Mouse (Mus musculus) lung, postnatal 0 days (tissue): ENCODE measurements at regions not wholly inside any gene's neighbourhood (a gene's known extent, or its start where the extent isn't known, plus 50 kb on each side); places are given as distances from the start of the nearest gene placed in this dataset.
A peak's percentile ranks its signal among the peaks of the same experiment; 100 is the strongest.

Source experiments
- ATAC-seq: fragments of 200-750 bp; cut with Nextera tagmentation; 2 replicates; pipeline ENCODE4 v1.8.0; 2017; ENCODE audit warnings: moderate library complexity
- DNase-seq: peaks from one replicate; pipeline ENCODE4 v3.0.0-alpha.2; 2016; ENCODE audit warnings: low spot score
- H3K27ac ChIP-seq: fragments of 300-500 bp; sonication (generic); 2 replicates; pipeline ENCODE4 v1.5.1; 2014; ENCODE audit warnings: antibody characterized with exemption, mild to moderate bottlenecking, low read length, mixed read lengths
- H3K27me3 ChIP-seq: fragments of 300-500 bp; sonication (generic); replicated peaks from 2 replicates; pipeline ENCODE4 v1.6.1; 2014; ENCODE audit warnings: low read length, mixed read lengths; ENCODE audit not compliant: insufficient read depth
- H3K36me3 ChIP-seq: fragments of 300-500 bp; sonication (generic); 2 replicates; pipeline ENCODE4 v1.6.1; 2014; ENCODE audit warnings: low read length, mixed read lengths; ENCODE audit not compliant: insufficient read depth
- H3K4me1 ChIP-seq: fragments of 300-500 bp; sonication (generic); 2 replicates; pipeline ENCODE4 v1.6.1; 2014; ENCODE audit warnings: antibody characterized with exemption, low read depth, low read length, mixed read lengths; ENCODE audit not compliant: insufficient read depth
- H3K4me2 ChIP-seq: fragments of 300-500 bp; sonication (generic); replicated peaks from 2 replicates; pipeline ENCODE4 v1.6.1; 2014; ENCODE audit warnings: low read depth, mild to moderate bottlenecking, low read length, moderate library complexity, mixed read lengths
- H3K4me3 ChIP-seq: fragments of 300-500 bp; sonication (generic); 2 replicates; pipeline ENCODE4 v1.5.1; 2014; ENCODE audit warnings: low read depth, low read length
- H3K9ac ChIP-seq: fragments of 300-500 bp; sonication (generic); replicated peaks from 2 replicates; pipeline ENCODE4 v1.6.1; 2014; ENCODE audit warnings: low read depth, mild to moderate bottlenecking
- H3K9me3 ChIP-seq: fragments of 300-500 bp; sonication (generic); 2 replicates; pipeline ENCODE4 v1.6.1; 2016; ENCODE audit warnings: low read length, mixed read lengths
- CTCF ChIP-seq: IDR thresholded peaks from 2 replicates; pipeline ENCODE4 v1.5.1; 2016; ENCODE audit warnings: antibody characterized with exemption, mild to moderate bottlenecking
- EP300 ChIP-seq: IDR thresholded peaks from 2 replicates; pipeline ENCODE4 v1.6.1; 2016; ENCODE audit warnings: antibody characterized with exemption, mild to moderate bottlenecking, control low read depth
- WGBS: fragments of 180-500 bp; shearing (Covaris S2); extraction: QIAGEN DNeasy Blood & Tissue Kit; methylation state at CpG from one replicate; pipeline ENCODE4 v1.1.7; 2014; 5-methylcytosine and 5-hydroxymethylcytosine counted together

GRCm38 (mm10) chr9:61251606-61252005 lies 120.6 kb upstream of the Tle3 start:
- no peak overlapping the region for H3K27ac ChIP-seq
- H3K36me3 ChIP-seq: no peaks in the 10 kb centered on the region
- WGBS: 43% methylated on average over 6 of the region's 6 CpGs
- 0 out of 2 replicates have a peak, but pooled peaks cover 4% of the 10 kb centered on the region for H3K27me3 ChIP-seq
- no peak overlapping the region for H3K9ac ChIP-seq
- no peak for TF ChIP-seq CTCF
- TF ChIP-seq EP300: no peak
- no peaks in the 10 kb centered on the region for H3K4me1 ChIP-seq
- no peak overlapping the region for H3K4me2 ChIP-seq
- DNase-seq (peak; percentile 42), ATAC-seq (no peak)
- no peak overlapping the region for H3K4me3 ChIP-seq
- H3K9me3 ChIP-seq: no peaks in the 10 kb centered on the region

- WGBS: 63% methylated on average over 3 of the region's 3 CpGs
- DNase-seq (no peak), ATAC-seq (no peak)
- no peak overlapping the region for H3K4me3 ChIP-seq
- H3K36me3 ChIP-seq: no peaks in the 10 kb centered on the region
- no peak overlapping the region for H3K9ac ChIP-seq
- H3K4me1 ChIP-seq: no peaks in the 10 kb centered on the region
- no peak overlapping the region for H3K4me2 ChIP-seq
- H3K27ac ChIP-seq: no peak overlapping the region
- TF ChIP-seq CTCF (no peak), EP300 (no peak)
- 0 out of 2 replicates have a peak, but pooled peaks cover 4% of the 10 kb centered on the region for H3K27me3 ChIP-seq
- no peaks in the 10 kb centered on the region for H3K9me3 ChIP-seq
These were observed 118.4 kb upstream of the Tle3 start for GRCm38 (mm10) chr9:61253761-61254160.

GRCm38 (mm10) chr9:61257488-61257887 lies 114.7 kb upstream of the Tle3 start:
- ATAC-seq: no peak
- no peaks in the 10 kb centered on the region for H3K36me3 ChIP-seq
- H3K4me3 ChIP-seq: no peak overlapping the region
- DNase-seq: peak; percentile 33
- no peaks in the 10 kb centered on the region for H3K9me3 ChIP-seq
- TF ChIP-seq EP300: no peak
- TF ChIP-seq CTCF: no peak
- 47% methylated on average over 4 of the region's 4 CpGs for WGBS
- H3K9ac ChIP-seq: no peak overlapping the region
- 0 out of 2 replicates have a peak, but pooled peaks cover 8% of the 10 kb centered on the region for H3K27me3 ChIP-seq
- no peaks in the 10 kb centered on the region for H3K4me1 ChIP-seq
- no peak overlapping the region for H3K27ac ChIP-seq
- H3K4me2 ChIP-seq: no peak overlapping the region

GRCm38 (mm10) chr9:61258100-61258499 lies 114.1 kb upstream of the Tle3 start:
- Histone ChIP-seq H3K4me3 (no peak overlapping the region), H3K9ac (no peak overlapping the region), H3K27ac (no peak overlapping the region), H3K9me3 (no peaks in the 10 kb centered on the region), H3K36me3 (no peaks in the 10 kb centered on the region), H3K4me2 (no peak overlapping the region), H3K4me1 (no peaks in the 10 kb centered on the region), H3K27me3 (peaks cover 5% of the 10 kb centered on the region; the same call in 1 of the 2 replicates)
- ATAC-seq: no peak
- WGBS: 72% methylated on average over 5 of the region's 5 CpGs
- no peak for TF ChIP-seq EP300
- no peak for TF ChIP-seq CTCF
- no peak for DNase-seq

GRCm38 (mm10) chr9:61259421-61260174 lies 112.6 kb upstream of the Tle3 start:
- Histone ChIP-seq H3K27me3 (peaks cover 4% of the 10 kb centered on the region; the same call in 1 of the 2 replicates), H3K4me3 (no peak overlapping the region), H3K4me1 (no peaks in the 10 kb centered on the region), H3K9ac (no peak overlapping the region), H3K36me3 (no peaks in the 10 kb centered on the region), H3K9me3 (no peaks in the 10 kb centered on the region), H3K4me2 (no peak overlapping the region), H3K27ac (no peak overlapping the region)
- TF ChIP-seq EP300 (no peak), CTCF (peak; percentile 21)
- DNase-seq (peak; percentile 40), ATAC-seq (no peak)
- 20% methylated on average over 7 of the region's 7 CpGs for WGBS

- H3K9ac ChIP-seq: no peak overlapping the region
- ATAC-seq: no peak
- H3K36me3 ChIP-seq: no peaks in the 10 kb centered on the region
- no peak overlapping the region for H3K4me2 ChIP-seq
- 42% methylated on average over 6 of the region's 6 CpGs for WGBS
- H3K9me3 ChIP-seq: no peaks in the 10 kb centered on the region
- H3K27ac ChIP-seq: no peak overlapping the region
- TF ChIP-seq CTCF (no peak), EP300 (no peak)
- no peak for DNase-seq
- no peak overlapping the region for H3K4me3 ChIP-seq
- no peaks in the 10 kb centered on the region for H3K4me1 ChIP-seq
- H3K27me3 ChIP-seq: peaks cover 4% of the 10 kb centered on the region; the same call in 1 of the 2 replicates
These were observed 110.9 kb upstream of the Tle3 start for GRCm38 (mm10) chr9:61261263-61261662.
